Mouse (Mus musculus) large intestine, adult 2 months (tissue): ENCODE measurements at regions not wholly inside any gene's neighbourhood (a gene's known extent, or its start where the extent isn't known, plus 50 kb on each side); places are given as distances from the start of the nearest gene placed in this dataset.

Experiments used
- DNase-seq: peaks from one replicate; pipeline ENCODE4 v3.0.0-alpha.2; 2012; ENCODE audit warnings: low read depth, low spot score
- WGBS: fragments of 180-500 bp; shearing (Covaris S2); methylation state at CpG from one replicate; pipeline ENCODE4 v1.1.7; 2018; 5-methylcytosine and 5-hydroxymethylcytosine counted together

GRCm38 (mm10) chr5:75459758-75460354, 114.9 kb upstream of the Kit start:
- no peak for DNase-seq
- 56% methylated on average over 3 of the region's 3 CpGs for WGBS

- 86% methylated on average over 9 of the region's 9 CpGs for WGBS
- DNase-seq = no peak
Observed at GRCm38 (mm10) chr5:75460414-75461025, 114.2 kb upstream of the Kit start.

GRCm38 (mm10) chr5:75461368-75461767, 113.3 kb upstream of the Kit start:
- 87% methylated on average over 5 of the region's 5 CpGs for WGBS
- no peak for DNase-seq

- whole genome bisulfite sequencing = 67% methylated on average over 4 of the region's 4 CpGs
- no peak for DNase-seq
Observed at GRCm38 (mm10) chr5:75463591-75463990, 111.1 kb upstream of the Kit start.

GRCm38 (mm10) chr5:75465701-75466100, 109.0 kb upstream of the Kit start:
- DNase-seq = no peak
- 85% methylated on average over 7 of the region's 7 CpGs for WGBS

GRCm38 (mm10) chr5:75466941-75467340, 107.8 kb upstream of the Kit start:
- WGBS = 78% methylated on average over 4 of the region's 4 CpGs
- DNase-seq = no peak

GRCm38 (mm10) chr5:75467916-75468315, 106.8 kb upstream of the Kit start:
- WGBS = 17% methylated on average over 6 of the region's 6 CpGs
- no peak for DNase-seq

- 84% methylated on average over 8 of the region's 8 CpGs for WGBS
- no peak for DNase-seq
Observed at GRCm38 (mm10) chr5:75471010-75471409, 103.7 kb upstream of the Kit start.

GRCm38 (mm10) chr5:75472484-75472883, 102.2 kb upstream of the Kit start:
- DNase-seq = no peak
- 54% methylated on average over 3 of the region's 3 CpGs for WGBS

- no peak for DNase-seq
- WGBS = 66% methylated on average over 4 of the region's 4 CpGs
Observed at GRCm38 (mm10) chr5:75475414-75475813, 99.3 kb upstream of the Kit start.

GRCm38 (mm10) chr5:75478499-75478898, 96.2 kb upstream of the Kit start:
- DNase-seq = peak; percentile 53

GRCm38 (mm10) chr5:75479149-75479548, 95.6 kb upstream of the Kit start:
- no peak for DNase-seq
- 33% methylated on average over 11 of the region's 11 CpGs for WGBS

More at GRCm38 (mm10) chr5:75478499-75478898, 96.2 kb upstream of the Kit start:
- 8% methylated on average over 1 of the region's 1 CpGs for WGBS

- WGBS = 76% methylated on average over 7 of the region's 7 CpGs
Observed at GRCm38 (mm10) chr5:75481595-75481994, 93.1 kb upstream of the Kit start.

GRCm38 (mm10) chr5:75484330-75484729, 90.4 kb upstream of the Kit start:
- WGBS = 84% methylated on average over 7 of the region's 7 CpGs

More at GRCm38 (mm10) chr5:75481595-75481994, 93.1 kb upstream of the Kit start:
- DNase-seq = no peak

GRCm38 (mm10) chr5:75490806-75491205, 83.9 kb upstream of the Kit start:
- 77% methylated on average over 9 of the region's 9 CpGs for WGBS
- no peak for DNase-seq

More at GRCm38 (mm10) chr5:75484330-75484729, 90.4 kb upstream of the Kit start:
- no peak for DNase-seq

GRCm38 (mm10) chr5:75494143-75494542, 80.6 kb upstream of the Kit start:
- DNase-seq = no peak
- 47% methylated on average over 10 of the region's 10 CpGs for WGBS

GRCm38 (mm10) chr5:75499053-75499452, 75.7 kb upstream of the Kit start:
- WGBS = 78% methylated on average over 3 of the region's 3 CpGs
- no peak for DNase-seq

- DNase-seq = no peak
- WGBS = 92% methylated on average over 5 of the region's 5 CpGs
Observed at GRCm38 (mm10) chr5:75499695-75500094, 75.0 kb upstream of the Kit start.

GRCm38 (mm10) chr5:75500654-75501416, 73.9 kb upstream of the Kit start:
- no peak for DNase-seq
- 77% methylated on average over 8 of the region's 8 CpGs for WGBS

- no peak for DNase-seq
- WGBS = 75% methylated on average over 3 of the region's 3 CpGs
Observed at GRCm38 (mm10) chr5:75503673-75504072, 71.0 kb upstream of the Kit start.
